Comparison of ENCODE assay signal across 8 mouse cellular contexts in genomic region chr5:66337969-66338345, GRCm38 (mm10).
DNase-seq lines count a peak whose midpoint lies in the region; ATAC-seq lines count a peak whose summit lies in the region.

No protein-coding gene starts in this region.

- no peaks in the 10 kb centered on the region for H3K9me3 ChIP-seq in megakaryocyte, embryonic 14.5 days
- H3K9me3 ChIP-seq in embryonic facial prominence, embryonic 12.5 days: no peaks in the 10 kb centered on the region
- H3K9me3 ChIP-seq in midbrain, embryonic 12.5 days: no peaks in the 10 kb centered on the region

- H3K27me3 ChIP-seq in megakaryocyte, embryonic 14.5 days (replicated peaks): peaks cover 21% of the 10 kb centered on the region
- H3K27me3 ChIP-seq in embryonic facial prominence, embryonic 12.5 days: 0 out of 2 replicates have a peak, but pooled peaks cover 4% of the 10 kb centered on the region
- H3K27me3 ChIP-seq in midbrain, embryonic 12.5 days: peaks cover 3% of the 10 kb centered on the region; the same call in 1 of the 2 replicates

- peaks cover 30% of the 10 kb centered on the region for H3K4me1 ChIP-seq in megakaryocyte, embryonic 14.5 days
- peaks cover 12% of the 10 kb centered on the region for H3K4me1 ChIP-seq in embryonic facial prominence, embryonic 12.5 days
- peaks cover 40% of the 10 kb centered on the region for H3K4me1 ChIP-seq in midbrain, embryonic 12.5 days

- H3K4me3 ChIP-seq in megakaryocyte, embryonic 14.5 days (replicated peaks): peak overlapping the region; percentile 95
- peak overlapping the region; percentile 44 for H3K4me3 ChIP-seq in embryonic facial prominence, embryonic 12.5 days
- peak overlapping the region; percentile 48 for H3K4me3 ChIP-seq in midbrain, embryonic 12.5 days

- H3K36me3 ChIP-seq in megakaryocyte, embryonic 14.5 days (replicated peaks; ENCODE audit: low read length): no peaks in the 10 kb centered on the region
- H3K36me3 ChIP-seq in embryonic facial prominence, embryonic 12.5 days: no peaks in the 10 kb centered on the region
- H3K36me3 ChIP-seq in midbrain, embryonic 12.5 days: no peaks in the 10 kb centered on the region

- no peak for ATAC-seq in megakaryocyte, adult 5-6 weeks (ENCODE audit: poor library complexity, severe bottlenecking)
- peak; percentile 14; the same call in 1 of the 2 replicates for ATAC-seq in embryonic facial prominence, embryonic 12.5 days (ENCODE audit: insufficient number of reproducible peaks, insufficient read depth, low FRiP score, low TSS enrichment)
- peak; percentile 61 for ATAC-seq in midbrain, embryonic 12.5 days (ENCODE audit: low FRiP score, low read depth)
- ATAC-seq in inflammation-experienced regulatory T-cells, adult 6 months: no peak

- H3K9ac ChIP-seq in embryonic facial prominence, embryonic 12.5 days: peak overlapping the region; percentile 37
- peak overlapping the region; percentile 65; the same call in 1 of the 2 replicates for H3K9ac ChIP-seq in midbrain, embryonic 12.5 days (replicated peaks)

- H3K27ac ChIP-seq in embryonic facial prominence, embryonic 12.5 days: no peak overlapping the region
- H3K27ac ChIP-seq in midbrain, embryonic 12.5 days (replicated peaks): no peak overlapping the region

- intact Hi-C loops in heart, postnatal 14 days (cut with DNase I): no loop called here

- WGBS in embryonic facial prominence, embryonic 12.5 days: 37% methylated on average over 6 of the region's 6 CpGs
- WGBS in midbrain, embryonic 12.5 days: 31% methylated on average over 6 of the region's 6 CpGs

- peak; percentile 49 to 78 for DNase-seq in heart, postnatal 14 days
- peak; percentile 49 to 60 for DNase-seq in layer of hippocampus, adult 8-10 months (ENCODE audit: low spot score in 2 of 2)
- no peak for DNase-seq in c-Kit-positive CD71-positive TER-119-positive erythroid progenitor cells, embryonic 14.5 days (ENCODE audit: low spot score)

- peak overlapping the region; percentile 94 for H3K4me2 ChIP-seq in embryonic facial prominence, embryonic 12.5 days (replicated peaks)
- H3K4me2 ChIP-seq in midbrain, embryonic 12.5 days (replicated peaks): peak overlapping the region; percentile 85

Comparison
In these comparisons a context has a peak if more than half of its experiments do, and no peak if none do; other contexts are left out.
1. H3K4me3 ChIP-seq: peak in every context shown above with its lines; median percentile 95 in megakaryocyte, embryonic 14.5 days; 48 in midbrain, embryonic 12.5 days; 44 in embryonic facial prominence, embryonic 12.5 days.
2. ATAC-seq: peak in embryonic facial prominence, embryonic 12.5 days (single experiment) and midbrain, embryonic 12.5 days (single experiment); none in megakaryocyte, adult 5-6 weeks (single experiment) and inflammation-experienced regulatory T-cells, adult 6 months (single experiment).